Mouse (Mus musculus) forebrain, embryonic 12.5 days (tissue): ENCODE data around the gene Tnfrsf18. TPM values are rescaled to one million over a fixed set of nuclear protein-coding genes. Genes with fewer than 3 reads are reported as not detected.

Experiments used
- ATAC-seq: fragments of 200-750 bp; cut with Nextera tagmentation; 2 replicates; pipeline ENCODE4 v1.8.0; 2017; ENCODE audit warnings: moderate TSS enrichment; ENCODE audit not compliant: low FRiP score
- H3K27ac ChIP-seq: fragments of 300-500 bp; sonication (generic); 2 replicates; pipeline ENCODE4 v1.5.1; 2016; ENCODE audit warnings: mild to moderate bottlenecking
- H3K27me3 ChIP-seq: fragments of 300-500 bp; sonication (generic); 2 replicates; pipeline ENCODE4 v1.6.1; 2016; ENCODE audit warnings: mild to moderate bottlenecking
- H3K36me3 ChIP-seq: fragments of 300-500 bp; sonication (generic); replicated peaks from 2 replicates; pipeline ENCODE4 v1.6.1; 2016; ENCODE audit warnings: mild to moderate bottlenecking
- H3K4me1 ChIP-seq: fragments of 300-500 bp; sonication (generic); 2 replicates; pipeline ENCODE4 v1.6.1; 2016
- H3K4me2 ChIP-seq: fragments of 300-500 bp; sonication (generic); 2 replicates; pipeline ENCODE4 v1.6.1; 2016; ENCODE audit warnings: mild to moderate bottlenecking, moderate library complexity
- H3K4me3 ChIP-seq: fragments of 300-500 bp; sonication (generic); replicated peaks from 2 replicates; pipeline ENCODE4 v1.5.1; 2016; ENCODE audit warnings: mild to moderate bottlenecking
- H3K9ac ChIP-seq: fragments of 300-500 bp; sonication (generic); 2 replicates; pipeline ENCODE4 v1.6.1; 2016; ENCODE audit warnings: mild to moderate bottlenecking
- H3K9me3 ChIP-seq: fragments of 300-500 bp; sonication (generic); 2 replicates; pipeline ENCODE4 v1.6.1; 2016
- WGBS: fragments of 180-500 bp; shearing (Covaris S2); methylation state at CpG from one replicate; pipeline ENCODE4 v1.1.7; 2016; 5-methylcytosine and 5-hydroxymethylcytosine counted together
- polyA plus RNA-seq: library from polyadenylated mRNA; unstranded; fragments of >200 nt; fragmentation: Nextera tagmentation; extraction: Ambion mirVana; gene quantifications from 2 replicates; pipeline ENCODE4 v1.2.1, GENCODE M21; 2016

Tnfrsf18 gene
- polyA plus RNA-seq, 1 experiment from 2014 or later: 1.4 TPM

DNA sequence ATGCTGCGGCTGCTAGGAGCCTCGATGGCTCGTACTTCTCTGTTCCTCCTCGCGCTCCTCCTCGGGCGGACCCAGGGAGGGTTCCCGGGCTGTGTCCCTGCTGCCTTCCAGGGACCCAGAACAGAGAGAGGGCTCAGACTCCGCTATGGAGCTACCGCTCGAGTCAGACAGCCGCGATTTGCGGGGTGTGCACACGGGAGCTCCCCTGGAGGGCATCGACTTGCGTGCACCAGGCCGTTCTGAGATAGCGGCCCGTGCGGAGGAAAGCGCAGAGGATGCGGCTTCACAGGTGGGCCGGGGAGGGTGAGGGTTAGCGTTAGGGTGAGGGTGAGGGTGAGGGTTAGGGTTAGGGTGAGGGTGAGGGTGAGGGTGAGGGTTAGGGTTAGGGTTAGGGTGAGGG is 8.9 kb downstream of the Tnfrsf18 start:
- H3K4me2 ChIP-seq: peak overlapping the region; percentile 44
- peaks cover 34% of the 10 kb centered on the region for H3K4me1 ChIP-seq
- H3K27ac ChIP-seq: no peak overlapping the region
- H3K9me3 ChIP-seq: no peaks in the 10 kb centered on the region
- peaks cover 32% of the 10 kb centered on the region for H3K27me3 ChIP-seq
- no peaks in the 10 kb centered on the region for H3K36me3 ChIP-seq
- peak overlapping the region; percentile 28 for H3K4me3 ChIP-seq
- WGBS: 5% methylated on average over 25 of the region's 25 CpGs
- H3K9ac ChIP-seq: 0 out of 2 replicates have a peak overlapping the region, but pooled peaks have one; percentile 17
- no peak for ATAC-seq

- 81% methylated on average over 5 of the region's 5 CpGs for WGBS
- Histone ChIP-seq H3K36me3 (no peaks in the 10 kb centered on the region), H3K9me3 (no peaks in the 10 kb centered on the region), H3K27me3 (no peaks in the 10 kb centered on the region), H3K27ac (no peak overlapping the region), H3K4me3 (no peak overlapping the region), H3K9ac (no peak overlapping the region), H3K4me2 (no peak overlapping the region), H3K4me1 (no peaks in the 10 kb centered on the region)
- no peak for ATAC-seq
Measured at GRCm38 (mm10) chr4:156044754-156045153, 18.8 kb downstream of the Tnfrsf18 start.

GRCm38 (mm10) chr4:156049779-156050178 is 23.8 kb downstream of the Tnfrsf18 start:
- H3K36me3 ChIP-seq: no peaks in the 10 kb centered on the region

GRCm38 (mm10) chr4:156050391-156050980 is 24.5 kb downstream of the Tnfrsf18 start:
- no peak for ATAC-seq
- 80% methylated on average over 6 of the region's 6 CpGs for WGBS
- Histone ChIP-seq H3K9me3 (no peaks in the 10 kb centered on the region), H3K9ac (no peak overlapping the region), H3K36me3 (no peaks in the 10 kb centered on the region), H3K27me3 (no peaks in the 10 kb centered on the region; the same call in none of the 2 replicates), H3K4me3 (no peak overlapping the region), H3K4me1 (no peaks in the 10 kb centered on the region), H3K27ac (no peak overlapping the region), H3K4me2 (no peak overlapping the region)

More at GRCm38 (mm10) chr4:156049779-156050178, 23.8 kb downstream of the Tnfrsf18 start:
- Histone ChIP-seq H3K27me3 (no peaks in the 10 kb centered on the region; the same call in none of the 2 replicates), H3K9me3 (no peaks in the 10 kb centered on the region), H3K4me2 (no peak overlapping the region), H3K4me1 (no peaks in the 10 kb centered on the region), H3K4me3 (no peak overlapping the region), H3K27ac (no peak overlapping the region), H3K9ac (no peak overlapping the region)
- no peak for ATAC-seq
- 90% methylated on average over 3 of the region's 3 CpGs for WGBS

GRCm38 (mm10) chr4:156053113-156053512 is 27.1 kb downstream of the Tnfrsf18 start:
- WGBS: 91% methylated on average over 4 of the region's 4 CpGs
- Histone ChIP-seq H3K4me3 (no peak overlapping the region), H3K27me3 (peaks cover 3% of the 10 kb centered on the region), H3K27ac (no peak overlapping the region), H3K4me2 (no peak overlapping the region), H3K4me1 (no peaks in the 10 kb centered on the region), H3K36me3 (no peaks in the 10 kb centered on the region), H3K9me3 (no peaks in the 10 kb centered on the region), H3K9ac (no peak overlapping the region; the same call in 1 of the 2 replicates)
- no peak for ATAC-seq

- no peaks in the 10 kb centered on the region for H3K36me3 ChIP-seq
- no peaks in the 10 kb centered on the region for H3K9me3 ChIP-seq
- no peak overlapping the region for H3K4me3 ChIP-seq
- WGBS: 85% methylated on average over 4 of the region's 4 CpGs
- ATAC-seq: no peak
- H3K9ac ChIP-seq: no peak overlapping the region
- H3K4me2 ChIP-seq: no peak overlapping the region
- H3K27me3 ChIP-seq: peaks cover 5% of the 10 kb centered on the region
- H3K4me1 ChIP-seq: no peaks in the 10 kb centered on the region
- H3K27ac ChIP-seq: no peak overlapping the region
Measured at GRCm38 (mm10) chr4:156054130-156054529, 28.2 kb downstream of the Tnfrsf18 start.

DNA sequence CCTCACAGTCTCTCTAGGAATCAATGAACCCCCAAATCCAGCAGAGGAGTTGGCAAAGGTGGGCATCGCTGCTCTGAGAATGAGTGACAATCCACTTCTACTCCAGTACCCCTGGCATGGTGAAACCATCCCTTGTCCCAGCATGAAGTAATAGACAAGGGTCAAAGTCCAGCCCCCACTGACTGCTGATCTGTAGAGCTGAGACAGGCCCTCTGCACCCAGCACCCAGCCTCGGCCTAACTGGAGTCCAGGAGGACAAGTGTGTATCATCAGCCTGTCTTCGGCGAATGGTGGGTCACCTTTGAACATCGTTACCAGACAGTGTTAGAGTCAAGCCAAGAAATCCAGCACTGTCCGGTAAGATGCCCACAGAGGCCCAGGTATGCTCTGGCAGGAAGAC is 28.6 kb downstream of the Tnfrsf18 start:
- H3K4me3 ChIP-seq: no peak overlapping the region
- H3K9ac ChIP-seq: no peak overlapping the region

GRCm38 (mm10) chr4:156055173-156055572 is 29.2 kb downstream of the Tnfrsf18 start:
- Histone ChIP-seq H3K9me3 (no peaks in the 10 kb centered on the region), H3K4me2 (no peak overlapping the region), H3K27me3 (peaks cover 6% of the 10 kb centered on the region), H3K36me3 (no peaks in the 10 kb centered on the region), H3K27ac (no peak overlapping the region), H3K9ac (no peak overlapping the region), H3K4me3 (no peak overlapping the region), H3K4me1 (no peaks in the 10 kb centered on the region)
- no peak for ATAC-seq
- 92% methylated on average over 5 of the region's 5 CpGs for WGBS

More for the DNA sequence above, 28.6 kb downstream of the Tnfrsf18 start:
- no peak overlapping the region for H3K4me2 ChIP-seq
- no peaks in the 10 kb centered on the region for H3K9me3 ChIP-seq
- H3K36me3 ChIP-seq: no peaks in the 10 kb centered on the region
- H3K27ac ChIP-seq: no peak overlapping the region
- peaks cover 6% of the 10 kb centered on the region for H3K27me3 ChIP-seq
- ATAC-seq: no peak
- H3K4me1 ChIP-seq: no peaks in the 10 kb centered on the region
- 94% methylated on average over 6 of the region's 6 CpGs for WGBS

DNA sequence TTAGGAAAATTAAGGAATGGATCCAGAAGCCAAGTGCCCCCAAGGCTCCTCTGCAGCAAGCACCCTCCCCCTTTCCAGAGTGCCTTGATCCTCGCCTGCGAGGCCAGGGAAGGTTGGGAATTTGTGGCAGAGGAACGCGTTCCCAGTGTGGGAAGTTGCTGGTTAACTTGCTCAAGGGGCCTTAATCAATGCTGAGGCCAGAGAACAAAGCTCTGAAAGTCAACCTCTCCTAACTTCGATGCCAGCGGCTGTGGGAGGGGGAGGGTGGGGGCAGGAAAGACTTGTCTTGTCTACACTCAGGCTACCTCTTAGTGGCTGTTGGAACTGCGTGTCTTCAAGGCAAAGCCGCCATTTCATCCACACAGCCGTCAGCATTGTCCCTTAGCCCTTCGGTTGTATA is 31.7 kb downstream of the Tnfrsf18 start:
- Histone ChIP-seq H3K4me2 (no peak overlapping the region), H3K9ac (no peak overlapping the region), H3K4me1 (no peaks in the 10 kb centered on the region), H3K9me3 (no peaks in the 10 kb centered on the region), H3K27ac (no peak overlapping the region), H3K4me3 (no peak overlapping the region), H3K36me3 (no peaks in the 10 kb centered on the region), H3K27me3 (peaks cover 6% of the 10 kb centered on the region; the same call in 1 of the 2 replicates)
- ATAC-seq: no peak
- WGBS: 76% methylated on average over 10 of the region's 10 CpGs

DNA sequence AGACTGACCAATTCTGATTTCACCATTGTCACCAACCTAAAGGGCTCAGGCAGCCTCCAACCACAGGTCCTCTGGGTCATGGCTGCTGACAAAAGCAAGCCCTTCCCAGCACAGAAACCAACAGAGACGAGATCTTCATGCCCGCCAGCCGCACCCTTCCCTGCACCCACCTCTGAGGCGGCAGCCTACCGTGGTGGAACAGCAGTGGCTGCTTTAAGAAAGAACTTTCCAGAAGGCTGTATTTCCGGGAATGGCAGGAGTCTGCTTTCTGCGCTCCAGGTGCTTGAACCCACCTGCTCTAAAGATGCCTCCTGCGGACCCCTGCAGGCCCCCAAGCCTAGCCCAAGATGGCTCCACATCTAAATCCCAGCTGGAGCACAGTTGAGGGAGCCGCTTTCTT is 32.9 kb downstream of the Tnfrsf18 start:
- 77% methylated on average over 9 of the region's 9 CpGs for WGBS
- no peak overlapping the region for H3K9ac ChIP-seq
- ATAC-seq: no peak
- H3K4me3 ChIP-seq: no peak overlapping the region; the same call in 1 of the 2 replicates
- H3K27me3 ChIP-seq: peaks cover 6% of the 10 kb centered on the region; the same call in 1 of the 2 replicates
- no peak overlapping the region for H3K4me2 ChIP-seq
- no peak overlapping the region for H3K27ac ChIP-seq
- peaks cover 3% of the 10 kb centered on the region for H3K4me1 ChIP-seq
- H3K9me3 ChIP-seq: no peaks in the 10 kb centered on the region
- H3K36me3 ChIP-seq: no peaks in the 10 kb centered on the region

- 44% methylated on average over 5 of the region's 5 CpGs for WGBS
- Histone ChIP-seq H3K27me3 (peaks cover 6% of the 10 kb centered on the region; the same call in 1 of the 2 replicates), H3K4me3 (no peak within 1 kb of the TSS; the same call in 1 of the 2 replicates), H3K4me2 (no peak within 1 kb of the TSS), H3K27ac (no peak within 1 kb of the TSS), H3K4me1 (peaks cover 8% of the 10 kb centered on the region), H3K9me3 (no peaks in the 10 kb centered on the region), H3K9ac (no peak within 1 kb of the TSS), H3K36me3 (no peaks in the 10 kb centered on the region)
- no peak for ATAC-seq
Measured at GRCm38 (mm10) chr4:156059261-156059660, 33.3 kb downstream of the Tnfrsf18 start, which contains the start of gene Ttll10. Gene Ttll10 (minus strand): TSS chr4:156059414.

DNA sequence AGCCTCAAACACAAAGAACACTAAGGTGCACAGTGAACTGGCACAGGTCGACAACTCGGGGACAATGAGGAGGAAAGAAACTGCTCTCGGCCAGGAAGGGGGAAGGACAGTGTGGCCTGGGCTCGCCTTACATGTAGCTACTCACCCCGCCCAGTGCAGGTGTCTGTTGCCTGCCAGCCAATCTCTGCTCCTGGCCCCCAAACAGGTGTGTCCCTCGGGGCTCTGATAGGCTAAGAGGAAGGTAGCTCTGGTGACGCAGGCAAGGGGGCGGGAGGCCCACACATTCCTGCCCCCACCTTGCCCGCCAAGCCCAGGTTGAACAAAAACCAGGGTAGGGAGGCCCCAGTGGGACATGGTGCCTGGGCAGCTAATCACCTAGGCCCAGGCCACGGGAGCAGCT is 33.7 kb downstream of the Tnfrsf18 start:
- peaks cover 8% of the 10 kb centered on the region for H3K4me1 ChIP-seq
- 44% methylated on average over 10 of the region's 10 CpGs for WGBS
- H3K36me3 ChIP-seq: no peaks in the 10 kb centered on the region
- ATAC-seq: no peak
- H3K27me3 ChIP-seq: peaks cover 6% of the 10 kb centered on the region; the same call in 1 of the 2 replicates
- no peak overlapping the region for H3K27ac ChIP-seq
- H3K9me3 ChIP-seq: no peaks in the 10 kb centered on the region
- no peak overlapping the region for H3K4me2 ChIP-seq
- no peak overlapping the region for H3K9ac ChIP-seq
- H3K4me3 ChIP-seq: no peak overlapping the region
